Mouse (Mus musculus) G1E (cell line): ENCODE results near the gene Klk9. TPM values are rescaled to one million over a fixed set of nuclear protein-coding genes. Genes with fewer than 3 reads are reported as not detected.

Source experiments
- ATAC-seq: 2 replicates; pipeline ENCODE4 v1.8.0; 2016; ENCODE audit warnings: mild to moderate bottlenecking; ENCODE audit not compliant: insufficient number of reproducible peaks, poor library complexity, low FRiP score, severe bottlenecking; ENCODE audit errors: extremely low read depth
- DNase-seq: peaks from one replicate; pipeline ENCODE4 v3.0.0; 2012; ENCODE audit warnings: low spot score
- H3K27me3 ChIP-seq: 2 replicates; pipeline ENCODE4 v1.6.1; 2012; ENCODE audit warnings: mild to moderate bottlenecking, low read length, inconsistent platforms; ENCODE audit not compliant: insufficient read depth
- H3K36me3 ChIP-seq: replicated peaks from 2 replicates; pipeline ENCODE3; 2012; ENCODE audit warnings: mild to moderate bottlenecking, inconsistent platforms
- H3K4me1 ChIP-seq: 2 replicates; pipeline ENCODE4 v1.6.1; 2012; ENCODE audit warnings: low read depth, low read length, inconsistent platforms, mixed read lengths; ENCODE audit not compliant: insufficient read depth
- H3K4me3 ChIP-seq: 2 replicates; pipeline ENCODE4 v1.5.1; 2012; ENCODE audit warnings: low read depth, mild to moderate bottlenecking, inconsistent platforms, low read length, moderate library complexity, mixed read lengths
- H3K9me3 ChIP-seq: replicated peaks from 2 replicates; pipeline ENCODE4 v1.6.1; 2012; ENCODE audit warnings: inconsistent platforms
- CTCF ChIP-seq: IDR thresholded peaks from 2 replicates; pipeline ENCODE4 v1.5.1; 2012; ENCODE audit warnings: low read depth, low read length, inconsistent platforms, mixed read lengths
- GATA1 ChIP-seq: IDR thresholded peaks from 2 replicates; pipeline ENCODE4 v1.6.1; 2012; ENCODE audit warnings: borderline replicate concordance, low read length, inconsistent platforms, mixed read lengths
- GATA2 ChIP-seq: IDR thresholded peaks from 2 replicates; pipeline ENCODE4 v1.6.1; 2012; ENCODE audit warnings: low read depth, low read length, inconsistent platforms, borderline replicate concordance
- POLR2AphosphoS5 ChIP-seq: IDR thresholded peaks from 2 replicates; pipeline ENCODE4 v1.6.1; 2012; ENCODE audit warnings: low read depth, low read length, inconsistent platforms; ENCODE audit not compliant: insufficient replicate concordance
- TAL1 ChIP-seq: conservative IDR thresholded peaks from 2 replicates; pipeline ENCODE4 v1.6.1; 2012; ENCODE audit warnings: low read depth, low read length, inconsistent platforms, mixed read lengths
- polyA plus RNA-seq: library from polyadenylated mRNA; stranded (reverse); fragments of >175 nt; gene quantifications from 2 replicates; pipeline ENCODE4 v1.2.3, GENCODE M21; 2012
- total RNA-seq, 2 experiments: library from RNA; stranded (forward) in 1 of 2; stranded (reverse) in 1 of 2; fragments of 200-1000 nt in 1 of 2; fragments of >200 nt in 1 of 2; fragmentation: Nextera tagmentation in 1 of 2; gene quantifications; 2 replicates each; pipeline ENCODE4 v1.2.3; 2014 to 2017

Klk9 gene
- total and polyA plus RNA-seq, 3 experiments: not detected

DNA sequence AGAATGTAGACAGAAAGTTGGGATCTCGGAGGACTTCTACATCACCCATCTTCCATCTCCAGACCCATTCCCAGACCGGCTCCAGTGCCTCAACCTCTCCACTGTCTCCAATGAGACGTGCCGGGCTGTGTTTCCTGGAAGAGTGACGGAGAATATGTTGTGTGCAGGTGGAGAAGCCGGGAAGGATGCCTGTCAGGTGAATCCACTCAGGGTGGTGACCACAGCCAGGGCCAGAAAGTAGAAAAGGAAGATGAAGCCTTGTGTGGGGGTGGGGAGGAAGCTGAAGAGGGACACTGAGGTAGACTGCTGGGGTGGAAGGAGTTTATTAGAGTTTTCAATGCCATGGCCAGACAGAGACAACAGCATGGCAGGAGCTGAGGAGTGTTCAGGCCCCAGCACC is 19.8 kb upstream of the Klk9 start:
- ATAC-seq: no peak
- Histone ChIP-seq H3K36me3 (no peaks in the 10 kb centered on the region), H3K4me1 (no peaks in the 10 kb centered on the region), H3K4me3 (no peak overlapping the region), H3K9me3 (no peaks in the 10 kb centered on the region), H3K27me3 (no peaks in the 10 kb centered on the region)
- no peak for TF ChIP-seq GATA2
- no peak for TF ChIP-seq GATA1
- no peak for TF ChIP-seq POLR2AphosphoS5
- no peak for TF ChIP-seq TAL1
- TF ChIP-seq CTCF: no peak
- no peak for DNase-seq

DNA sequence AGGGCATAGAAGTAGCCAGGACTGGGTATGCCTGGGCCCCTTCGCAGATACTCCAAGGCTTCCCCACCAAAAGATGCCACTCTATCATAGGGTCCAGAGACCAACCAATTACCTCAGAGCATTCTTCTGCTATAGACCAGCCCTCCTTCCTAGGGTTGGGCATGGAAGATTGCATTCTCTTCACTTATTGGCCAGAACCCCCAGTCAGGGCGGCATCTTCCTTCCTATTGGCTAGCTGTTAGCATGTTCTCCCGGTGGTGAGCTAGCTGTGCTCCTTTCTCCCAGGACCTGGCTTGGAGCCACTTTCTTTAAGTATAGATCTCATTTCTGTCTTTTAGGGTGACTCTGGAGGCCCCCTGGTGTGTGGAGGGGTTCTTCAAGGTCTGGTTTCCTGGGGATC is 18.8 kb upstream of the Klk9 start:
- TF ChIP-seq TAL1: no peak
- no peak for TF ChIP-seq GATA2
- no peak for TF ChIP-seq POLR2AphosphoS5
- TF ChIP-seq GATA1: no peak
- TF ChIP-seq CTCF: no peak
- no peaks in the 10 kb centered on the region for H3K4me1 ChIP-seq
- H3K4me3 ChIP-seq: no peak overlapping the region
- ATAC-seq: no peak
- H3K27me3 ChIP-seq: no peaks in the 10 kb centered on the region
- no peaks in the 10 kb centered on the region for H3K9me3 ChIP-seq
- no peak for DNase-seq
- no peaks in the 10 kb centered on the region for H3K36me3 ChIP-seq

DNA sequence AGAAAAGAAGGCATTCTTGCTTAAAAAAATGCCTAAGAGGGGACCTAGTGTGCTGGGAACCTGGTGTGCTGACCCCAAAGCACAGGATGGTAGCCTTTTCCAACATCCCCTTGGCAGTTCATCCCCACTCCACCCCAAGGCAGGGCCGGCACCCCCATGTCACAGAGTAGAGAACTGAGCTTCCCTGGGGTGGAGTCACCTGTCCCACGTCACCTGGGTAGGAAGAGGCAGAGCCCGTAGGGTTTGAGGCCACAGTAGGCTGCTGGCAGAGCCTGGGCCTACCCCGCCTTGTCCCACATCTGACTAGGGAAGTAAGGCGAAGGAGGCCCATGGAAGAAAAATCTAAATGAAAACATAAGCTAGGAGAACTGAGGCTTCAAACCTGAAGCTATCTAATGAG is 17.3 kb upstream of the Klk9 start, which contains the start of gene Klk11:
TSS of gene Klk11 (plus strand) at position 241 of the 400 bp plus-strand sequence.
- no peak for TF ChIP-seq TAL1
- no peak for TF ChIP-seq POLR2AphosphoS5
- no peak for TF ChIP-seq GATA2
- TF ChIP-seq GATA1: no peak
- no peak for TF ChIP-seq CTCF
- Histone ChIP-seq H3K9me3 (no peaks in the 10 kb centered on the region), H3K4me1 (no peaks in the 10 kb centered on the region), H3K27me3 (no peaks in the 10 kb centered on the region), H3K4me3 (no peak within 1 kb of the TSS), H3K36me3 (no peaks in the 10 kb centered on the region)
- ATAC-seq (no peak), DNase-seq (no peak)

DNA sequence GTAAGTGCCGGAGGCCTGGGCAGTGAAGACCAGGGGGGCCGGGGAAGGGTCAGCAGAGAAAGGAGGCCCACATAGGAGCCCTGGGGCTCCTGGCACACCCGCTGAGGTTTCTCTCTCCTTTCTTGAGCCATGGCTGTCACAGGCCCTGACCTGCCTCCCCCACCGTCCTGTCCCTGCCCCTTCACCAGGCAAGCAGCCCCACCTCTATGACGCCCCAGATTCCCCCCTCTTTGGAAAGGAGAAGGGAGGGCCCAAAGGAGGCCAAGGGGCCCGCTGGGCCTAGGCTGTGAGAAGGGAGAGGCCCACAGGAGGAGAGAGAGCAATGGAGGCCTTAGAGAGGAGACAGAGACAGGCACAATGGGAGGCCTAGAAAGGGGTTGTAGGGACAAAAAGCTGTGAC is 16.9 kb upstream of the Klk9 start:
- no peak overlapping the region for H3K4me3 ChIP-seq
- no peaks in the 10 kb centered on the region for H3K9me3 ChIP-seq
- no peaks in the 10 kb centered on the region for H3K36me3 ChIP-seq
- H3K27me3 ChIP-seq: no peaks in the 10 kb centered on the region
- ATAC-seq: no peak
- H3K4me1 ChIP-seq: no peaks in the 10 kb centered on the region
- no peak for TF ChIP-seq GATA1
- no peak for TF ChIP-seq GATA2
- TF ChIP-seq POLR2AphosphoS5: no peak
- no peak for TF ChIP-seq TAL1
- no peak for TF ChIP-seq CTCF
- no peak for DNase-seq

DNA sequence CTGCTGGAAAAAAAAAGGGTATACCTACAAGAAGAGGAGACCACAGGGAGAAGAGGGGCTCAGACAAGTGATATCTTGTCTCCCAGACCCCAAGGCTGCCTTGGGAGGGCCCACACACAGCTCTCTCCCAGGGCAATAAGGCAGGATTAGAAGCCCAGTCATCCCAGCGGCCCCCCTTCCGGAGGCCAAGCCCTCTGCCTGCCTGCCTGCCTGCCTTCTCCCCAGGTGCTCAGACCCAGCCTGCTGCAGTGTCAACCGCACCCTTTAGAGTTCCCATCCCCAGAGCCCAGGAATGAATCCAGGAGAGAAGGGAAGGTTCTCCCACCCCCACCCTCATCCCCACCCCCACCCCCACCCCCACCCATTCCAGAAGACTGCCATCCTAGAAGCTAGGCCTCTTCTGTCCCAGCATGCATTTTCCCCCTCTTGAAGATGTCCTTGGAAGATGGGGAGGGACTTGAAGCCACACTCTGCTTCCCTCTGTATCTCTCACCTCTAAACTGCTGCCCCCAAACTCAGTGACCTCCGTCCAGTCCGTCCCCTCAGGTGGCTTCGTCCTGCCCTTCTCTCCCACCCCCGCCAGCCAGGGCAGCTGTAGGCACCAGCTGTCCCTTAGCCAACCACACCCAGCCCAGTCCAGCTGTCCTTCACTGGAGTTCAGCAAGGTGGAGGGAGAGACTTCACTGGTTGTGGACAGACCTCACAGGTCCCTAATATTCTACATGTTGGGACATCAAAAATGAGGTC is 16.2 kb upstream of the Klk9 start:
- Histone ChIP-seq H3K4me3 (no peak overlapping the region), H3K27me3 (no peaks in the 10 kb centered on the region), H3K9me3 (no peaks in the 10 kb centered on the region), H3K4me1 (no peaks in the 10 kb centered on the region), H3K36me3 (no peaks in the 10 kb centered on the region)
- DNase-seq: no peak
- ATAC-seq: no peak
- TF ChIP-seq TAL1: no peak
- TF ChIP-seq GATA1: no peak
- TF ChIP-seq GATA2: no peak
- TF ChIP-seq CTCF: no peak
- TF ChIP-seq POLR2AphosphoS5: no peak

DNA sequence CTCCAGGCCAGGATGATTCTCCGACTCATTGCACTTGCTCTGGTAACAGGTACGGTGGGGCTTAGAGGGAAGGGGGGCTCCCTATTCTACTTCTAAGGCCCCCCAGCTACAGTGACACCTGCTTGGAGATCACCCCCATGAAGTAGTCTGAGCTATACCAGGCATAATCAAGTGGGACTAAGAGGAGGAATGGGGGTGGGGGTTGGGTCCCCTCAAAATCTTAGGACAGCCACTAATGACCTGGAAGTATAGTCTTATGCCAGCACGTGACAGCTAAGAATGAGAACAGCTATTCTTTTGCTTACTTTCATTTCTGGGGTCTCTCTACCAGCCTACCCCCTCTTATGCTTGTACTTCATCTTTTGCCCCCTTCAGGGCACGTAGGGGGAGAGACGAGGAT is 15.2 kb upstream of the Klk9 start:
- TF ChIP-seq GATA2 (no peak), POLR2AphosphoS5 (no peak), CTCF (no peak), GATA1 (no peak), TAL1 (no peak)
- Histone ChIP-seq H3K36me3 (no peaks in the 10 kb centered on the region), H3K4me3 (no peak overlapping the region), H3K27me3 (no peaks in the 10 kb centered on the region; the same call in 1 of the 2 replicates), H3K9me3 (0 out of 2 replicates have a peak, but pooled peaks cover 2% of the 10 kb centered on the region), H3K4me1 (no peaks in the 10 kb centered on the region)
- DNase-seq (no peak), ATAC-seq (no peak)
